Mouse (Mus musculus) testis, postnatal 14 days (tissue): Measurements from ENCODE around the gene A630095N17Rik.
"Not testable (repeated sequence)": the region's sequence is repeated elsewhere in the genome, so short reads cannot be mapped to it uniquely, and the experiment has no call there.

Experiments
- DNase-seq: peaks from one replicate; pipeline ENCODE4 v3.0.0; 2021; ENCODE audit warnings: low spot score

A630095N17Rik gene

DNA sequence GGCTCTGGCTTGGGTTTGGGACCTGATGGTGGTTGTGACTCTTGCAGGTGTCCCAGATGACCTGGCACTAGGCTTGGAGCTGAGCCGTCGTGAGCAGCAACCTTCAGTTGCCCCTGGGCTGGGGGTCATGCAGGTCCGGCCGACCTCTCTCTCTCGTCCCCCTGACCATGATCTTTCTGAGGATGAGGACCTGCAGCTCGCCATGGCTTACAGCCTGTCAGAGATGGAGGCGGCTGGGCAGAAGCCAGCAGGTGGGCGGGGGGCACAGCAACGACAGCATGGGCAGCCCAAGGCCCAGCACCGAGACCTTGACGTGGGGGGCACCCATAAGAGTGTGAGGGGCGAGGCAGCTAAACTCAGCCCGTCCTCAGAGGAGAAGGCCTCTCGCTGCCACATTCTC, 11.5 kb upstream of the A630095N17Rik start:
- no peak for DNase-seq

DNA sequence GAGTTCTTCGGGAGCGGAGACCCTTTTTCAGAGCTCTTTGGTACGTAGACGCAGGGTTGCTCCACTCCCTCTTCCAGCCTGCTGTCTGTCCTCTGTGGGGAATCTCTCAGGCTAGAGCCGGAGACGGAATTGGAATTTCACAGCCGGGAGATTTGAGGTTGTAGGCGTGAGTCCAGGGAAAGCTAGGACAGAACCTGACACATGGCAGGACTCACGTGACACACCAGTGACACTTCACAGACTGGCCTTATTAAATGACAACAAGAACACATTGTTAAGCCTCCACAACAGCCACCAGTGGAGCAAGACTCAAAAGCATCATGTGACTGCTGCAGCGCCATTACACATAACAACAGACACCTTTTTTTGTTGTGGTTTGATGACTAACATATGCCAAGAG, 7.7 kb upstream of the A630095N17Rik start:
- DNase-seq, result no peak

DNA sequence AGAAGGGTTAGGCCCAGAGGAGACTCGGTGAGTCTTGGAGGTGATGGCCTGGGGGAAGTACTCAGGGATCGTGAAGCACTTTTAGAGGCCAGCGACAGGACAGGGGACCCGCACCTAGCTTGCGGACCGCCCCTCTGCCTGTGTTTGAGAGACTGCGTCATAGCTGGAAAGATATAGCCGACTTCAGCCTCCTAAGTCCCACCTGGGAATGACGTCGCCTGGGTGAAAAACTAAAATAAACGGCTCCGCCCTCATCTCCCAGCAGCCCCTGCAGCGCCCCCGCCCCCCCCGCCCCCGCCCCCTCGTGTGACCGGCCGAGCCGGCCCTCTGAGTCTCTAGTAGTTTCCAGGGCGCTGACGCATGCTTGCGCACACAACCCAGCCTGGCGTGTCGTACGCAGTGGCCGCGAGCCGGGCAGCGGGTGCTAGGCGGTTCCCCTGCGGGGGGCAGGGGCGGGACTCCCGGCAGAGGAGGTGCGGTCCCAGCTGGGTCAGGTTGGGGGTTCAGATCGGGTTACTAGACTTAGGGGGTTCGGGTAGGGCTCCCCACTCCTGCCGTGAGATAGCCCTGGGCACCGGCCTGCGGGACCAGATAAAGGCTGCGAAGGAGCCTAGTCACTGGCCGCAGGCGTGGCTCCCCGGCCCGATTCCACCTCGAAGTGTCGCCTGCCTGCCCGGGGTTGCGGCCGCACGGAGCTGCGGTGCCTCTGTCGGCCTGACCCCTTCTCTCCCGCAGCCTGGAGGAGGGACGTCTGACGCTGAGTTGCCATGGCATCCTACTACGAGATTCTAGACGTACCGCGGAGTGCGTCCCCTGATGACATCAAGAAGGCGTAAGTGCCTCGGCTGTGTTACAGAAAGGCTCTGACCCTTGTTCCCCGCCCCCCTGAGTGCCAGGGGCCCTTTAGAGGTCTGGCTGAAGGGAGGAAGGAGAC, 4.5 kb upstream of the A630095N17Rik start, which contains the start of gene Dnajb2:
Gene Dnajb2 (plus strand): TSS at position 290 of the 934 bp plus-strand sequence.
- peak; percentile 78 for DNase-seq

DNA sequence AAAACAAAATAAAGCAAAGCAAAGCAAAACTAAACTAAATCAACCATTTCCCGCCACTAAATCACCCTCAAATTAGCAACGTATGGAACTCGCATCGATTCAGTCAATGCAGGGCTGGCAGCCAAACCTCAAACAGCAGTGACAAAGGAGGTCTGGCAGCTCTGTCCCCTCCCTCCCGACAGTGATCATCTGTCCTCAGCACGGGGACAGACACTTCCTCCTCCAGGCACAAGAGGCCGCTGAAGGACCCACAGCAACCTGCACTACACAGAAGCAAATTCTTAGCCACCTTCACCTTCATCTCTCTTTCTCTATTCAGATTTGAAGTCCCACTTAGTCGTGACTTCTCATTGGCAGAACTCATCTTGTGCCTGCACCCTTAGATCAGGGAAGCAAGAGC, 2.7 kb upstream of the A630095N17Rik start:
- no peak for DNase-seq

DNA sequence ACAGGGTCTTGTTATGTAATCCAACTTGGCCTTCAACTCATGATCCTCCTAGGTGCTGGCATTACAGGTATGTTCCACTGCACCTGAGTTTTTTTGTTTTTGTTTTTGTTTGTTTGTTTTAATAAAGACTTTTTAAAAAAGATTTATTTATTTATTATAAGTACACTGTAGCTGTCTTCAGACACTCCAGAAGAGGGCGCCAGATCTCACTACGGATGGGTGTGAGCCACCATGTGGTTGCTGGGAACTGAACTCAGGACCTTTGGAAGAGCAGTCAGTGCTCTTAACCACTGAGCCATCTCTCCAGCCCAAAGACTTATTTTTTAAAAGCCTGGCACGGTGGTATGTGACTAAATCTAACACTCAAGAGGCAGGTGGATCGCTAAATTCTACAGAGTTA, 587 bp upstream of the A630095N17Rik start:
- not testable (repeated sequence) for DNase-seq

DNA sequence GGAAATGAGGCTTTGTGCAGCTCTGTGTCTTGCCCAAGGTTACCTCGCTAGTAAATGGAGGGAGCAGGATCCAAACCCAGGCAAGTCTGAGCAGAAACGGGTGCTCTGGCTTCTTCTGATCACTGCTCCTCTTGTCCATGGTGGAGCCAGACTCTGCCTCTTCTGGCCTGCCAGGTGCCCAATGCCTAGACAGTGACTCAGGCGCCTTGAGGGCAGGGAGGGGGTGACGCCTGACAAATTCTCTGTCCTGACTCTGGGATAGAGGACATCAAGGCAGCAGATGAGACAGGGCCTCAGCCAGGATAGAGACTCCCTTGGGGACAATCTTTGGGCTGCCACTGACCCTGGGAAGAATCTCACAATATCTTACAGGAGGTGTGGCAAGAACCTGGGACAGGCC, 678 bp downstream of the A630095N17Rik start:
- no peak for DNase-seq

DNA sequence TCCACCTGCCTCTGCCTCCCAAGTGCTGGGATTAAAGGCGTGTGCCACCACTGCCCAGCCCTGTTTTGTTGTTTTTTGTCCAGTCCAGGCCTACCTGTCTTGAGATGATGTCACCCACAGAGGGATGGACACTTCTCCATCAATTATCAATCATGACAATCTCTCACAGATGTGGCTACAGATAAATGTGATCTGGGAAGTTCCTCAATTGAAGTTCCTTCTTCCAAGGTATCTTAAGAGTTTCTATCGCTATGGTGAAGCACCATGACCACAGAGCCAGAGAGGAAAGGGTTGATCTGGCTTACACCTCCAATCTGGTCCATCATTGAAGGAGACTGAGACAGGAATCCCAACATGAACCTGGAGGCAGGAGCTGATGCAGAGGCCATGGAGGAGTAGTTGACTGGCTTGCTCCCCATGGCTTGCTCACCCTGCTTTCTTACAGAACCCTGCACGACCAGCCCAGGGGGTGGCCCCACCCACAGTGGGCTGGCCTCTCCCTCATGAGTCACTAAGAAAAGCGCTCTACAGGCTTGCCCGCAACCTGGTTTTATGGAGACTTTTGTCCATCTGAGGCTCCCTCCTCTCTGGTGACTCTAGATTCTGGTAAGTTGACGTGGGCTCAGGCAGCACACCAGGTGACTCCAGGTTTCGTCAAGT, 1.4 kb downstream of the A630095N17Rik start:
- no peak for DNase-seq

DNA sequence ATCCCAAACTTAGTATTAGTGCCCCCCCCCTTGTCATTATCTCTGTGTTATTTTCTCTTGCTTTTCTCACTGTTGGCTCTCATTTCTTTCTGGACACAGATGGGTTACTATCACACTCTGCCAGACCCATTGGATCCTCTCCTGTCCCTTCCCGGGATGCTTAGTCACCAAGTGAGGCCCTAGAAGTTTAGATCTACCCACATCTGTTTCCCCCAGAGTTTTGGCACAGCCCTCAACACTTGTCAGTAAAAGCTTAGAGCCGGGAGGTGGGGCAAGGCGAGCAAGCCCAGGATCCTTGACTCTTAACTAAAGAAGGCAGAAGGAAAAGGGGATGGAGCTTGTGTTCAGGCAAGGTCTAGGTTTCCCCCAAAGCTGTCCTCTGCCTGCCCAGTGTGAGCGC, 2.7 kb downstream of the A630095N17Rik start:
- DNase-seq, result no peak

DNA sequence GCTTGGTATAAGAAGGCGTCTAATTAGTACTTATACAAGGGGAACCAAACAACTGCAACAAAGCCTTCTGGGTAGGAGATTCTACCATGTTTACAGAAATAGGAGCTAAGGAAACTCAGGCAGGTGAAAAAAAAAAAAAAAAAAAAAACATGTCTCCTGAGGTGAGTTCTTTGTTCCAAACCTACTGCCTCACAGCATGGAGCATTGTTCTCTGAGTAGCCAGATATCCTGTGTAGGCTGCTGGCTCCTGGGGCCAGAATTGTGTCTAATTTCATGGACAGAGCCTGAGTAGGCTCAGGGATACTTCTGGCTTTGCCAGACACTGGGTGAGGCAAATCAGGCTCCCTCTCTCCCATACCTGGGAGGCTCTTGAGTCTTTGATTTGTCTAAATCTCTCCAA, 4.2 kb downstream of the A630095N17Rik start:
- DNase-seq, result no peak

DNA sequence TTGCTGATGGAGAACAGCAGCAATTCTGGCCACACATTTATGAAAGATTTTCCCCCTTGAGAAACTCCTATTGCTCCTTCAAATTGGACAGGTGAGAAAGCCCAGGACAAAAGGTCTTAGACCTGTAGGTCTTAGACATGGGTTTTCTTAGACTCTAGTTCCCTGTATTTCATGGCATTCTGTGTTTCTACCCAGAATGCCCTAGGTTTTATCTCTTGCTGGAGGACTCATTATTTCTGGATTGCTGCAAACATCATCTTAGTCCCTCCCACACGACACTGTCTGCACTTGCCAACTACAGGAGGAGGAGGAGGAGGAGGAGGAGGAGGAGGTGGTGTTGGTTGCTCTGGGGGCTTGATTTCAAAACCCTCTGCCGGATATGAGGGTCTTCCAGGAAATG, 5.8 kb downstream of the A630095N17Rik start:
- DNase-seq, result no peak

DNA sequence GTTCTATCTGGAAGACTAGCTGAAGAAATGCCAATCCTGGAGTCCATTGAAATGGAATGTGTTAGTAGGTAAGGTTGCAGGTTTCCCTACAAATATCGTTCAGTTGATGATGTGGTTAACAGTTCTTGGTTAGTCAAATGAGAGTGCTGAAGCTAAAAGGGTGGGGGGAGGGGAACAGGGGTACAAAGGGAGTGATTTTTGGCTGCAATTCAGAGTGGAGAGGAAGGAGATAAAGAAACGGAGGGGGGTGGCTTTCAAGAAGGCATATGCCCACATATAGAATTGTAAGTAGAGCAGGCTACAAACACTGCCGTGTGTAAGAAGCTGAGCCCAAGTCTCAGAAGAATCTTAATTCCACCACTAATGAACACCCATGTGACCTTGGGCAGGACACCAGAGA, 6.4 kb downstream of the A630095N17Rik start:
- DNase-seq, result no peak

DNA sequence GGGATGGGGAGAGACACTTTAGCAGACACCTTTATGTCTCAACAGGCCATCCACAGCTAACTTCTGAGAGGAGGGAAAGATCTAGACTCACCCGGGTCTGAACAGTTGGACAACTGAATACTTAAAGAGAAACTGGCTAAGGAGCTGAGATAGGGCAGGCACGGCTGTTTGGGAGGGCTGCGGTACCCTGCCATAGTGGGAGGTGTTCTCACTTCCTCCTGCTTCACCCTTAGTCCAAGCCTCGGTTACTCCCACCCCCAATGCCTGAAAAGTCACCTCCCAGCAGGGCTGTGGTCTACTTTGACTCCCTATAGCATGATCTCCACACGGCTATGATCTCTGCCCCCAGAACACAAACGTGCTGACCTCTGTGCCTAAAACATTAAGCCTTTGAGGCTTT, 8.4 kb downstream of the A630095N17Rik start:
- DNase-seq, result no peak

DNA sequence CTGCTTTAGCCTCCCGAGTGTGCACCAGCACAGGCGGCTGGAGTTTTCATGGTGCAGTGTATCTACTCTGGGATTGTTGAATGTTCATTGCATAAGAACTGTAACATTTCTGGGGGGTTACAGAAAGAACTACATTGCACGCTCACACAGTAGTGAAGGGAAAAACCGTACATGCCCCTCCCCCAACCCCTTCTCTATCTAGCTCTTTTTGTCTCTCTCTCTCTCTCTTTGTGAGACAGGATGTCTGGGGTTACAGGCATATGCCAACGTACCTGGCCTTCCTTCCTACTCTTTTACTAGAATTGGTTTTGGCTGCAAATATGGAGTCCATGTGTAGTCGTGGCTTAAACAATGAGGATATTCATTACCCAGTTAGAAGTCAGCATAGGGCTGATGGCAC, 9.0 kb downstream of the A630095N17Rik start:
- no peak for DNase-seq

DNA sequence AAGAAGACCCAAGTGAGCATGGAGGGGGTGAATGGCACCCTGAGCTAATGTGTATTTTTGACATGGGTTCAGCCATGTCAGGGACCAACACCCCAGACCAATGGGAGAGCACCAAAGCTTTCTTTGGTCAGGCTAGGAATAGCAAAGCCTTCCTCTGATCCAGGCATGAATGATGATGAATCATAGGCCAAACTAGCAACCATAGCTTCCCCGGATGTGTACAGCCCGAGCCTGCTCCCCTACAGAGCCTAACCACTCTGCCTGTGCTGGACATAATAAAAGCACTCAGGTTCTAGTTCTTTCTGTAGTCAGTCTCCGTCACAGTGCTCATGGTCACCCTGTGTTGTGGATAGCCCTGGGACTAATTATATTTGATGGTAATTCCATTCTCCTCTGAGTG, 10.4 kb downstream of the A630095N17Rik start:
- DNase-seq, result no peak

DNA sequence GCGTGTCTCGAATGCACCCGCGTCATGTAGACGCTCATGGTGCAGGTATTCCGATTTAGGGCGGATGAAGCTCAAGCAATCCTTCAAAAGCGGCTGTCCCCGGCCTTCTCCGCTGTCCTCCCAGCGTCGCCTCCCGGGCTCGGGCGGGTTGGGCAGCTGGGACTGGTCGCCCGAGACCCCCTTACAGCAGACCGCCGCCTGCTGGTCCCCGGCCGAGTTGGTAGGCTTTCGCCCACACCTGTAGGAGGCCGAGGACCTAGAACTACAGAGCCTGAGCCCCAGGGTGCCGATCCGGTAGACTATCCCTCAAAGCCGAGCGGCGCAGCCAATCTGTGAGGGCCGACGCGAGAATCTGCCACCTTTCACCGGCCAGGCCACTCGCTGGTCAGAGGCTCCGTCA, 12.4 kb downstream of the A630095N17Rik start, which contains the start of gene Tuba4a:
Gene Tuba4a (minus strand): TSS at position 335 of the 400 bp plus-strand sequence.
- no peak for DNase-seq

DNA sequence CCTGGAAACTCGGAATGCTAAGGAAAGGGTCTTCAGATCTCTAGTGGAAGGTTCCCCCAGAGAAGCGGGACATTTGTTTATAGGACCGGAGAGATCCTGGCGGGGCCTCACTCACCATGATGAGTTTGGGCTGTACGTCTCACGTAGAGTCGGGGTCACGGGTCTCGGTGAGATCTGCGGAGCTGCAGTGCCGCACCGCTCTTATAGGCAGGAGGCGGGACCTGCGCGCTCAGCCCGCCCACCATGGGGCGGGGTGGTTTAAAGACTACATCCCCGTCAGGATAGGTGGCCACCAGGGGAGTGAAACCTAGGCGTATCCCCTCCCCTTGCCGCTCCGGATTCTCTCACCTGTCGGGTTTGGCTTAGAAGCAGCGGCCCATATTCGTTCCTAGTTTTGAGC, 12.8 kb downstream of the A630095N17Rik start:
- DNase-seq, result peak; percentile 76

DNA sequence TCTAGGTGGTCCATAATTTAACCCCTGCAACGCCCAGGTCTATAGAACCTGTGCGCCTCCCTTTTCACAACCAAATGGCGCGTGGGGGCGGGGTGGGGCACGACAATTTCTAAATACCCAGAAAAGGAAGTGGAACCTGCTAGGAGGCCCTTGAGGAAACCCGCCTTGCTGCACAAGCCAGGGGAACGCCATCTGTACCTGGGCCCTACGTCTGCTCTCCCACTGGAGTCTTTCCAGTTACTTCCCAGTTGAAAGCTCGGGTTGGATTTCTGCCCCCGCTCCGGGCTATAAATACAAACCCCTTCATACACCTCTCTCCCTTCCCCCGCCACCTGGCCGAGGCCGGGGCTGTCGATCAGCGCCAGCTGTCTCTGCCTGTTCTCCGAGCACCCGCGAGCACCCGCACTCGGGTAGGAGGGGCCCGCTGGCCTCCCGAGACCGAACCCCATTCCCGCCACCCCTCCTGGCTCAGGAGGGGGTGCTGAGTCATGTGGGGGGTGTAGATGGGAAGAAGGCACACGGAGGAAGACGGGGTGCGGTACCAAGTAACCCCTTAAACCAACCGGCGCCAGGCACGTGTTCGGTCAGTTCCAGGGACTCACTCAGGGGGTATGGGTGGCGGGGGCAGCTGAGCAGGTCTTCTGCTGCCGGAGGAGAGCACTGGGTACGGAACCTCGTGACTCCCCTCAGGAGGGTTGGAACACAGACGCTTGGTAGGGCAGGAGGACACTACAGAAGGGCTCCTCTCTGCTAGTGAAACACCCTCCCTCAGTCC, 13.5 kb downstream of the A630095N17Rik start:
- DNase-seq, result no peak

DNA sequence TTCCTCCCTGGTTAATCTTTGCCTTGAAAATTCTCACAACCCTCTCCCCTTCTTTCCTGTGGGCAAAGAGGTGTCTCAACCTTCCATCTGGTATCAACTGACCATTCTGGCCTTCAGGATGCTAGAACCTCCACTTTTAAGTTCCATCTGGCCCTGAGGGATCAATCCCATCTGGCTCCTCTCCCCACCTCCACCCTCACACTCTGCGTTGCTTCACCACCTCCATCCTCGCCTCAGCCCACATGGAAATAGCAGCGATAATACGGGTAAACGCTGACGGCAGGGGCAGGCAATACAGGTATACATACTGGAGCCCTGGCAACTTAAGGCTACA, 14.0 kb downstream of the A630095N17Rik start:
- no peak for DNase-seq

DNA sequence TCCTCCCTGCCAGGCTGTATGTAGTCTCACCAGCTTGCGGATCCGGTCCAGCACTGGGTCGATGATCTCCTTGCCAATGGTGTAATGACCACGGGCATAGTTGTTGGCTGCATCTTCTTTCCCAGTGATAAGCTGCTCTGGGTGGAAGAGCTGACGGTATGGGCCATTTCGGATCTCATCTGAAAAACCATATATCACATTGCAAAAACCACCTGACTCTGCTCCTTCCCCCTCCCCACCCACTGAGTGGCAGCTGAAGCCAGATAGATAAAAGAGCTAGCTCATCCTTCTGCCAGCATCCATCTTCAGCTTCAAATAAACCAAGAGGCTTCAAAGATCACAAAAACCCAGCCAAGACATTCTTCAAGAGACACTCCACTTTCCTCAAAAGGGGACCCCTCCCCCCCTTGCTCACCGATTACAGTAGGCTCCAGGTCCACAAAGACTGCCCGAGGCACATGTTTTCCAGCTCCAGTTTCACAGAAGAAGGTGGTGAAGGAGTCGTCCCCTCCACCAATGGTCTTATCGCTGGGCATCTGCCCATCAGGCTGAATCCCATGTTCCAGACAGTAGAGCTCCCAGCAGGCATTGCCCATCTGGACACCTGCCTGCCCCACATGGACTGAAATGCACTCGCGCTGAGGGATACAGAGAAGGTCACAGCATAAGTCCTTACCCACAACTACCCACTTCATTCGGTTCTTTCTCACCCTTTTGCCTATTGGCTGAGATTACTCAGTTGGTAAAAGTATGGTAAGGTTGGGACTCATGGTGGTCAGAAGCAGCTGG, 14.9 kb downstream of the A630095N17Rik start:
- DNase-seq, result no peak

DNA sequence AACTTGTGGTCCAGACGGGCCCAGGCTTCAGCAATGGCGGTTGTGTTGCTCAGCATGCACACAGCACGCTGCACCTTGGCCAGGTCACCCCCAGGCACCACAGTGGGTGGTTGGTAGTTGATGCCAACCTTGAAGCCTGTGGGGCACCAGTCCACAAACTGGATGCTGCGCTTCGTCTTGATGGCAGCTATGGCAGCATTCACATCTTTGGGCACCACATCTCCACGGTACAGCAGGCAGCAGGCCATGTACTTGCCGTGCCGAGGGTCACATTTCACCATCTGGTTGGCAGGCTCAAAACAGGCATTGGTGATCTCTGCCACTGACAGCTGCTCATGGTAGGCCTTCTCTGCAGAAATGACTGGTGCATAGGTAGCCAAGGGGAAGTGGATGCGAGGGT, 16.1 kb downstream of the A630095N17Rik start:
- DNase-seq, result no peak

DNA sequence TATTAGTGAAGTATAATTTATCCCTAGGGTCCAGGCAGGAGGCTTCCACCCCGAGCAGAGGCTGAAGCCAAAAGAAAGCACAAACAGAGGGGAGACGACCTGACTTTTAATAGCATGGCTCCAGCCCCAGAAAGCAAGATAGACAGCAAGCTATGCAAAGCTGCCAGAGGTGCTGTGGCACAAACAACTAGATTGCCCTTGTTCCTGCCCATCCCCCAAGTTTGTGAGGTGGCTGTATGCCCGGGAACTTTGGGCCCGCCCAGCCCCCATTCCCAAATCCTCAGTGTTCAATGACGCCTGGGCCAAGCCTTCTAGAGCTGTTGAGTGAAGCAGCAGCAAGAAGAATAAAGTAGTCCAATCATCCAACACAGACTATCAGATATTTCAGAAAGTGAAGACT, 17.0 kb downstream of the A630095N17Rik start:
- DNase-seq, result no peak

DNA sequence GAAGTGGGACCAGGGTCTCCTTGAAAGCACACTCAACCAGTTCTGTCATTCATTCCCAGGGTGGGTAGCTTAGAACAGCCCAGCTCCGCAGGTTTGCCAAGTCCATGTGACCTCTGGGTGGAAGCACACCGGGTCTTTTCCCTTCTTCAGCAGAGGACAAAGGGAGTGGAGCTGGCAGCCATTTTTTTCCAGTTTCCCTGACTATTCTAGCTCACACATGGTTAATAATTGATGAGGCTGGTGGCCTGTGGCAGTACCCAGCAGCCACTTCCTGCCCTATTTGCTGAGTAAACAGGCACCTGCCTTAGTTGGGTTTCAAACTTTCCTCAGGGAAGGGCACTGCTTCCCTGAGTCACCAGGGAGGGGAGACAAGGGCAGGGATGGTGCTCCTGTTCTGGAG, 17.5 kb downstream of the A630095N17Rik start:
- no peak for DNase-seq
